Mouse (Mus musculus): ENCODE measurements at regions not wholly inside any gene's neighbourhood (a gene's known extent, or its start where the extent isn't known, plus 50 kb on each side); places are given as distances from the start of the nearest gene placed in this dataset.

- Histone ChIP-seq H3K9me3 (no peaks in the 10 kb centered on the region), H3K36me3 (no peaks in the 10 kb centered on the region), H3K4me2 (replicated peaks) (0 out of 2 replicates have a peak overlapping the region, but pooled peaks have one; percentile 22), H3K9ac (replicated peaks) (no peak overlapping the region), H3K4me3 (no peak overlapping the region), H3K27me3 (no peaks in the 10 kb centered on the region), H3K27ac (replicated peaks) (no peak overlapping the region), H3K4me1 (peaks cover 5% of the 10 kb centered on the region)
- ATAC-seq (replicated peaks), result peak; percentile 57; the same call in 1 of the 2 replicates
- WGBS, result 15% methylated on average over 15 of the region's 15 CpGs
These were observed 281.9 kb upstream of the Jmjd1c start for GRCm38 (mm10) chr10:66813850-66814564.

- Histone ChIP-seq H3K9me3 (no peaks in the 10 kb centered on the region), H3K4me3 (no peak overlapping the region), H3K4me2 (replicated peaks) (peak overlapping the region; percentile 22; the same call in 1 of the 2 replicates), H3K9ac (replicated peaks) (no peak overlapping the region), H3K4me1 (peaks cover 5% of the 10 kb centered on the region), H3K36me3 (no peaks in the 10 kb centered on the region), H3K27me3 (no peaks in the 10 kb centered on the region), H3K27ac (replicated peaks) (no peak overlapping the region)
- ATAC-seq (replicated peaks), result peak; percentile 78
- WGBS, result 13% methylated on average over 16 of the region's 16 CpGs
These were observed 281.2 kb upstream of the Jmjd1c start for GRCm38 (mm10) chr10:66814565-66815201.

GRCm38 (mm10) chr10:66815951-66816350, 280.0 kb upstream of the Jmjd1c start:
- WGBS, result 64% methylated on average over 4 of the region's 4 CpGs
- Histone ChIP-seq H3K36me3 (no peaks in the 10 kb centered on the region), H3K9me3 (no peaks in the 10 kb centered on the region), H3K4me2 (replicated peaks) (no peak overlapping the region), H3K4me3 (no peak overlapping the region), H3K9ac (replicated peaks) (no peak overlapping the region), H3K4me1 (peaks cover 5% of the 10 kb centered on the region), H3K27me3 (no peaks in the 10 kb centered on the region), H3K27ac (replicated peaks) (no peak overlapping the region)
- ATAC-seq (replicated peaks), result no peak

GRCm38 (mm10) chr10:66816776-66817175, 279.1 kb upstream of the Jmjd1c start:
- Histone ChIP-seq H3K36me3 (no peaks in the 10 kb centered on the region), H3K9me3 (no peaks in the 10 kb centered on the region), H3K4me2 (replicated peaks) (no peak overlapping the region), H3K9ac (replicated peaks) (no peak overlapping the region), H3K27me3 (no peaks in the 10 kb centered on the region), H3K4me1 (peaks cover 5% of the 10 kb centered on the region), H3K27ac (replicated peaks) (no peak overlapping the region), H3K4me3 (no peak overlapping the region)
- WGBS, result 84% methylated on average over 13 of the region's 13 CpGs
- ATAC-seq (replicated peaks), result no peak

GRCm38 (mm10) chr10:66817876-66818275, 278.0 kb upstream of the Jmjd1c start:
- Histone ChIP-seq H3K27me3 (no peaks in the 10 kb centered on the region), H3K36me3 (no peaks in the 10 kb centered on the region), H3K4me3 (no peak overlapping the region), H3K4me1 (peaks cover 5% of the 10 kb centered on the region), H3K9me3 (no peaks in the 10 kb centered on the region), H3K27ac (replicated peaks) (no peak overlapping the region), H3K4me2 (replicated peaks) (no peak overlapping the region), H3K9ac (replicated peaks) (no peak overlapping the region)
- WGBS, result 88% methylated on average over 7 of the region's 7 CpGs
- ATAC-seq (replicated peaks), result no peak

- no peak for ATAC-seq (replicated peaks)
- H3K4me1 ChIP-seq, result peaks cover 5% of the 10 kb centered on the region
- H3K9ac ChIP-seq (replicated peaks), result no peak overlapping the region
- no peaks in the 10 kb centered on the region for H3K9me3 ChIP-seq
- H3K27ac ChIP-seq (replicated peaks), result no peak overlapping the region
- no peaks in the 10 kb centered on the region for H3K27me3 ChIP-seq
- H3K36me3 ChIP-seq, result no peaks in the 10 kb centered on the region
- 85% methylated on average over 8 of the region's 8 CpGs for WGBS
- no peak overlapping the region for H3K4me2 ChIP-seq (replicated peaks)
- H3K4me3 ChIP-seq, result no peak overlapping the region
These were observed 276.4 kb upstream of the Jmjd1c start for GRCm38 (mm10) chr10:66819517-66819916.

- Histone ChIP-seq H3K9me3 (no peaks in the 10 kb centered on the region), H3K4me2 (replicated peaks) (no peak overlapping the region), H3K27me3 (no peaks in the 10 kb centered on the region), H3K27ac (replicated peaks) (no peak overlapping the region), H3K36me3 (no peaks in the 10 kb centered on the region), H3K4me3 (no peak overlapping the region), H3K4me1 (no peaks in the 10 kb centered on the region), H3K9ac (replicated peaks) (no peak overlapping the region)
- 79% methylated on average over 3 of the region's 3 CpGs for WGBS
- no peak for ATAC-seq (replicated peaks)
These were observed 270.2 kb upstream of the Jmjd1c start for GRCm38 (mm10) chr10:66825737-66826136.

GRCm38 (mm10) chr10:66826327-66826726, 269.6 kb upstream of the Jmjd1c start:
- H3K9ac ChIP-seq (replicated peaks), result no peak overlapping the region
- WGBS, result 70% methylated on average over 3 of the region's 3 CpGs
- H3K4me3 ChIP-seq, result no peak overlapping the region
- no peaks in the 10 kb centered on the region for H3K27me3 ChIP-seq
- ATAC-seq (replicated peaks), result no peak
- no peak overlapping the region for H3K4me2 ChIP-seq (replicated peaks)
- H3K36me3 ChIP-seq, result no peaks in the 10 kb centered on the region
- no peak overlapping the region for H3K27ac ChIP-seq (replicated peaks)
- no peaks in the 10 kb centered on the region for H3K9me3 ChIP-seq
- H3K4me1 ChIP-seq, result no peaks in the 10 kb centered on the region

GRCm38 (mm10) chr10:66834974-66835373, 261.0 kb upstream of the Jmjd1c start:
- no peak overlapping the region for H3K27ac ChIP-seq (replicated peaks)
- no peaks in the 10 kb centered on the region for H3K36me3 ChIP-seq
- H3K9me3 ChIP-seq, result no peaks in the 10 kb centered on the region
- no peak overlapping the region for H3K4me2 ChIP-seq (replicated peaks)
- no peaks in the 10 kb centered on the region for H3K4me1 ChIP-seq
- H3K27me3 ChIP-seq, result no peaks in the 10 kb centered on the region
- no peak overlapping the region for H3K4me3 ChIP-seq
- 73% methylated on average over 4 of the region's 4 CpGs for WGBS
- H3K9ac ChIP-seq (replicated peaks), result no peak overlapping the region
- no peak for ATAC-seq (replicated peaks)

GRCm38 (mm10) chr10:66839058-66839457, 256.9 kb upstream of the Jmjd1c start:
- no peak for ATAC-seq (replicated peaks)

GRCm38 (mm10) chr10:66843258-66843657, 252.7 kb upstream of the Jmjd1c start:
- Histone ChIP-seq H3K36me3 (no peaks in the 10 kb centered on the region), H3K4me2 (replicated peaks) (no peak overlapping the region), H3K9ac (replicated peaks) (no peak overlapping the region), H3K27me3 (no peaks in the 10 kb centered on the region), H3K9me3 (no peaks in the 10 kb centered on the region), H3K4me1 (no peaks in the 10 kb centered on the region), H3K27ac (replicated peaks) (no peak overlapping the region), H3K4me3 (no peak overlapping the region)
- 90% methylated on average over 2 of the region's 2 CpGs for WGBS
- ATAC-seq (replicated peaks), result no peak

More at GRCm38 (mm10) chr10:66839058-66839457, 256.9 kb upstream of the Jmjd1c start:
- Histone ChIP-seq H3K4me1 (no peaks in the 10 kb centered on the region), H3K4me3 (no peak overlapping the region), H3K4me2 (replicated peaks) (no peak overlapping the region), H3K27ac (replicated peaks) (no peak overlapping the region), H3K27me3 (no peaks in the 10 kb centered on the region), H3K9me3 (no peaks in the 10 kb centered on the region), H3K9ac (replicated peaks) (no peak overlapping the region), H3K36me3 (no peaks in the 10 kb centered on the region)
- WGBS, result 71% methylated on average over 9 of the region's 9 CpGs

- H3K4me2 ChIP-seq (replicated peaks), result no peak overlapping the region
- H3K27ac ChIP-seq (replicated peaks), result no peak overlapping the region
- WGBS, result 91% methylated on average over 5 of the region's 5 CpGs
- H3K4me3 ChIP-seq, result no peak overlapping the region
- ATAC-seq (replicated peaks), result no peak
- H3K27me3 ChIP-seq, result no peaks in the 10 kb centered on the region
- no peak overlapping the region for H3K9ac ChIP-seq (replicated peaks)
- peaks cover 4% of the 10 kb centered on the region; the same call in 1 of the 2 replicates for H3K4me1 ChIP-seq
- no peaks in the 10 kb centered on the region for H3K9me3 ChIP-seq
- no peaks in the 10 kb centered on the region for H3K36me3 ChIP-seq
These were observed 247.1 kb upstream of the Jmjd1c start for GRCm38 (mm10) chr10:66848778-66849177.
